Mouse (Mus musculus): ENCODE measurements around the gene Tmem186.

- TF ChIP-seq CTCF (IDR thresholded peaks at IDR 0.05; ENCODE audit: insufficient read depth, low read length) (no peak), POLR2A (IDR thresholded peaks at IDR 0.05; ENCODE audit: borderline replicate concordance, extremely low read depth, low read depth, low read length) (no peak)
Observed at GRCm38 (mm10) chr16:8638131-8638530, 619 bp upstream of the Tmem186 start.

All from lung, adult 2 months (tissue).